Mouse (Mus musculus) cerebellum, adult 2 months (tissue): Measurements from ENCODE around the gene Adap2.

Experiments used
- CTCF ChIP-seq: fragments of 200-500 bp; IDR thresholded peaks from 2 replicates; pipeline ENCODE4 v1.5.1; 2011; ENCODE audit warnings: low read depth, mild to moderate bottlenecking, control low read depth, low read length, moderate library complexity, borderline replicate concordance; ENCODE audit not compliant: insufficient read depth
- POLR2A ChIP-seq: fragments of 200-500 bp; IDR thresholded peaks from 2 replicates; pipeline ENCODE4 v1.6.1; 2011; ENCODE audit warnings: low read length, control low read depth, borderline replicate concordance; ENCODE audit not compliant: insufficient read depth

DNA sequence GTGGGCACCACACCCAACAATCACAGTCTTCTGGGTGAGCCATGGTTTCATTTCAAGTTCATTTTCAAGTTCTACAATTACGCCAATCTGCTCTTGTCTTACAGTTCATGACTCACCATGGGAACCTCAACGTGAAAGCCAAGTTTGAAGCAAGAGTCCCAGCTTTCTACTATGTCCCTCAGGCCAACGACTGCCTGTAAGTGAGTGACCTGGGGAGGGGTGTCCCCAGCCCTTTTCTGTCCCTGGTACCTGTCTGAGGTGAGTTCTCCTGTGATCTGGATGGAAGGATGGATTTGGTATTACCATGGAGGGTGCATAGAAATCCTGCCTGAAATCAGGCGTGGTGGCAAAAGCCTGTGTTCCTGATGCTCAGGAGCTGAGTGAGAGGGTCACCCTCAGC lies 2.9 kb downstream of the Adap2 start:
- TF ChIP-seq POLR2A (no peak), CTCF (no peak)
